8 mouse cellular contexts compared by ENCODE assay signal in genomic region chr7:144284241-144285065, GRCm38 (mm10).
DNase-seq lines count a peak whose midpoint lies in the region; ATAC-seq and TF ChIP-seq lines count a peak whose summit lies in the region.

No protein-coding gene starts in this region.

- no peaks in the 10 kb centered on the region for H3K9me3 ChIP-seq in liver, postnatal 0 days (ENCODE audit: low read length)
- no peaks in the 10 kb centered on the region for H3K9me3 ChIP-seq in stomach, embryonic 15.5 days

- no peak for ATAC-seq in liver, postnatal 0 days
- ATAC-seq in stomach, embryonic 15.5 days (ENCODE audit: insufficient read depth, low FRiP score, low read depth) = 0 out of 2 replicates have a peak, but pooled peaks have one; percentile 45

- no peak overlapping the region for H3K4me3 ChIP-seq in liver, postnatal 0 days (ENCODE audit: low read depth, low read length)
- H3K4me3 ChIP-seq in stomach, embryonic 15.5 days (replicated peaks) = peak overlapping the region; percentile 37

- H3K27ac ChIP-seq in liver, postnatal 0 days (ENCODE audit: low read depth) = no peak overlapping the region
- no peak overlapping the region for H3K27ac ChIP-seq in stomach, embryonic 15.5 days

- peak overlapping the region; percentile 42 for H3K4me2 ChIP-seq in liver, postnatal 0 days (ENCODE audit: low read depth, low read length)
- peak overlapping the region; percentile 71 for H3K4me2 ChIP-seq in stomach, embryonic 15.5 days

- no peaks in the 10 kb centered on the region for H3K4me1 ChIP-seq in liver, postnatal 0 days (ENCODE audit: insufficient read depth)
- peaks cover 6% of the 10 kb centered on the region; the same call in 1 of the 2 replicates for H3K4me1 ChIP-seq in stomach, embryonic 15.5 days

- peaks cover 4% of the 10 kb centered on the region; the same call in 1 of the 2 replicates for H3K27me3 ChIP-seq in liver, postnatal 0 days (ENCODE audit: insufficient read depth, low read length)
- H3K27me3 ChIP-seq in stomach, embryonic 15.5 days (replicated peaks) = no peaks in the 10 kb centered on the region

- no peak for TF ChIP-seq EP300 in liver, postnatal 0 days (IDR thresholded peaks at IDR 0.05; ENCODE audit: low read depth)

- DNase-seq in cerebellum, postnatal 10 days = peak; percentile 82 to 84
- DNase-seq in cerebellum, adult 9-11 months = no peak
- peak; percentile 56 for DNase-seq in ZHBTc4 (ENCODE audit: low read depth, low spot score)
- DNase-seq in forelimb bud, embryonic 11.5 days (ENCODE audit: low read depth, low spot score) = peak; percentile 43
- peak; percentile 49 to 69 for DNase-seq in layer of hippocampus, adult 8-10 months (ENCODE audit: low spot score in 2 of 2)
- no peak for DNase-seq in liver, postnatal 0 days
- no peak for DNase-seq in spleen, adult 18-20 months

- TF ChIP-seq CTCF in liver, postnatal 0 days (IDR thresholded peaks at IDR 0.05; ENCODE audit: low read depth) = no peak

- 9% methylated on average over 39 of the region's 45 CpGs for WGBS in liver, postnatal 0 days (ENCODE audit: insufficient replicate concordance)
- 2% methylated on average over 44 of the region's 45 CpGs for WGBS in stomach, embryonic 15.5 days

- no peaks in the 10 kb centered on the region for H3K36me3 ChIP-seq in liver, postnatal 0 days (replicated peaks; ENCODE audit: insufficient read depth, low read length)
- H3K36me3 ChIP-seq in stomach, embryonic 15.5 days = no peaks in the 10 kb centered on the region

- no peak overlapping the region for H3K9ac ChIP-seq in liver, postnatal 0 days (replicated peaks)
- no peak overlapping the region for H3K9ac ChIP-seq in stomach, embryonic 15.5 days

Comparison
In these comparisons a context has a peak if more than half of its experiments do, and no peak if none do; other contexts are left out.
1. DNase-seq: peak in cerebellum, postnatal 10 days (2 of 2), ZHBTc4 (single experiment), forelimb bud, embryonic 11.5 days (single experiment) and layer of hippocampus, adult 8-10 months (2 of 2); none in cerebellum, adult 9-11 months (single experiment), liver, postnatal 0 days (single experiment) and spleen, adult 18-20 months (0 of 2).